14 mouse cellular contexts compared by ENCODE assay signal in genomic region chr11:3813340-3813739, GRCm38 (mm10). TPM values are rescaled to one million over a fixed set of nuclear protein-coding genes. Genes with fewer than 3 reads are reported as not detected.
"Had no signal": no experiment of that assay in that cellular context is flagged by ENCODE, and none has a peak within 500 bp of the region (broad histone marks: within the 10 kb centered on the region; RNA-seq: fewer than 3 reads in every experiment).

No protein-coding gene starts in this region.

- H3K36me3 ChIP-seq: limb, embryonic 15.5 days; liver, embryonic 13.5 days; midbrain, embryonic 13.5 days; neural tube, embryonic 12.5 days had no signal

- H3K4me1 ChIP-seq: liver, embryonic 13.5 days; midbrain, embryonic 13.5 days; neural tube, embryonic 12.5 days had no signal

- ATAC-seq: hindbrain, postnatal 0 days; midbrain, embryonic 13.5 days had no signal

- H3K27ac ChIP-seq: hindbrain, postnatal 0 days; left cerebral cortex, adult 2 months; limb, embryonic 15.5 days; liver, embryonic 13.5 days; midbrain, embryonic 13.5 days; neural tube, embryonic 12.5 days had no signal

- H3K4me2 ChIP-seq: limb, embryonic 15.5 days; liver, embryonic 13.5 days; midbrain, embryonic 13.5 days; neural tube, embryonic 12.5 days had no signal

- H3K9ac ChIP-seq: limb, embryonic 15.5 days; liver, embryonic 13.5 days; midbrain, embryonic 13.5 days; neural tube, embryonic 12.5 days had no signal

- DNase-seq: liver, embryonic 13.5 days; lung, adult 18-20 months; lung, postnatal 36 days; right cerebral cortex, postnatal 4 days; spleen, adult 18-20 months; thymus, adult 18-20 months; thymus, postnatal 14 days had no signal

- H3K4me3 ChIP-seq: left cerebral cortex, adult 2 months; limb, embryonic 15.5 days; liver, embryonic 13.5 days; midbrain, embryonic 13.5 days; neural tube, embryonic 12.5 days had no signal

- H3K9me3 ChIP-seq: limb, embryonic 15.5 days; liver, embryonic 13.5 days; midbrain, embryonic 13.5 days; neural tube, embryonic 12.5 days had no signal

- H3K27me3 ChIP-seq: limb, embryonic 15.5 days; liver, embryonic 13.5 days; midbrain, embryonic 13.5 days; neural tube, embryonic 12.5 days had no signal

RNA-seq across cellular contexts. Expression of gene Osbp2, which starts 50.4 kb away (rescaled TPM):
- total RNA-seq: megakaryocyte progenitor cell, adult 5-6 weeks; neutrophil, adult 5-6 weeks had no signal
